Mouse (Mus musculus) liver, embryonic 14 days (tissue): ENCODE data around the gene Sf3b2. TPM values are rescaled to one million over a fixed set of nuclear protein-coding genes. Genes with fewer than 3 reads are reported as not detected.

Source experiments
- polyA plus RNA-seq: library from polyadenylated mRNA; depleted of rRNA; stranded (reverse); fragments of >200 nt; gene quantifications from 2 replicates; pipeline ENCODE4 v1.2.3, GENCODE M21; 2012; rRNA removed

The Sf3b2 gene
- 56.0 and 58.5 TPM in 2 replicates for polyA plus RNA-seq

GRCm38 (mm10) chr19:5294972-5295735, at the start of gene Sf3b2:
TSS of gene Sf3b2 (minus strand) at chr19:5295455.

GRCm38 (mm10) chr19:5335441-5335840, 40.2 kb upstream of the Sf3b2 start, which contains the start of gene Catsper1:
TSS of gene Catsper1 (plus strand) at chr19:5335741.

GRCm38 (mm10) chr19:5297903-5298800, 2.9 kb upstream of the Sf3b2 start, which contains the start of gene Gal3st3:
TSS of gene Gal3st3 (plus strand) at chr19:5298331.

GRCm38 (mm10) chr19:5272801-5273733, 22.2 kb downstream of the Sf3b2 start, which contains the start of gene Pacs1:
TSS of gene Pacs1 (minus strand) at chr19:5273119.

Other genes starting within 250 kb of the Sf3b2 start
- gene Rin1, start 245.0 kb downstream of the Sf3b2 start, polyA plus RNA-seq, result 0.26 and 0.45 TPM in 2 replicates
- gene Cd248, start 227.4 kb downstream of the Sf3b2 start, polyA plus RNA-seq, result 1.4 and 2.4 TPM in 2 replicates
- 0.13 and 0.29 TPM in 2 replicates for gene Tmem151a, start 209.9 kb downstream of the Sf3b2 start, polyA plus RNA-seq
- gene Yif1a, start 206.9 kb downstream of the Sf3b2 start, polyA plus RNA-seq, result 29.3 and 37.2 TPM in 2 replicates
- 0.61 and 0.62 TPM in 2 replicates for gene Cnih2, start 196.9 kb downstream of the Sf3b2 start, polyA plus RNA-seq
- gene Rab1b, start 188.4 kb downstream of the Sf3b2 start, polyA plus RNA-seq, result 44.3 and 53.0 TPM in 2 replicates
- gene Klc2, start 176.9 kb downstream of the Sf3b2 start, polyA plus RNA-seq, result 2.6 and 2.8 TPM in 2 replicates
- 8.0 and 8.3 TPM in 2 replicates for gene Pacs1, start 22.3 kb downstream of the Sf3b2 start, polyA plus RNA-seq
- gene Gal3st3, start 2.9 kb upstream of the Sf3b2 start, polyA plus RNA-seq, result 0.03 and 0.08 TPM in 2 replicates
- gene Catsper1, start 40.3 kb upstream of the Sf3b2 start, polyA plus RNA-seq, result not detected in 2 replicates
- gene Cst6, start 54.1 kb upstream of the Sf3b2 start, polyA plus RNA-seq, result 0.11 and 0.12 TPM in 2 replicates
- 21.5 and 23.3 TPM in 2 replicates for gene Eif1ad, start 71.3 kb upstream of the Sf3b2 start, polyA plus RNA-seq
- 133 and 148 TPM in 2 replicates for gene Banf1, start 71.7 kb upstream of the Sf3b2 start, polyA plus RNA-seq
- gene Sart1, start 93.2 kb upstream of the Sf3b2 start, polyA plus RNA-seq, result 23.3 and 24.9 TPM in 2 replicates
- gene Tsga10ip, start 107.1 kb upstream of the Sf3b2 start, polyA plus RNA-seq, result 0.01 and 0.09 TPM in 2 replicates
- gene Drap1, start 129.5 kb upstream of the Sf3b2 start, polyA plus RNA-seq, result 68.6 and 80.7 TPM in 2 replicates
- gene AI837181, start 129.7 kb upstream of the Sf3b2 start, polyA plus RNA-seq, result 13.6 and 16.4 TPM in 2 replicates
- gene Fosl1, start 152.1 kb upstream of the Sf3b2 start, polyA plus RNA-seq, result 0.01 TPM in 1 of 2 replicates, not detected in the other
- gene Ccdc85b, start 162.4 kb upstream of the Sf3b2 start, polyA plus RNA-seq, result 1.2 and 1.4 TPM in 2 replicates
- gene Fibp, start 165.2 kb upstream of the Sf3b2 start, polyA plus RNA-seq, result 23.0 and 23.8 TPM in 2 replicates
- 0.06 and 0.07 TPM in 2 replicates for gene Ctsw, start 173.1 kb upstream of the Sf3b2 start, polyA plus RNA-seq
- 10.5 and 10.6 TPM in 2 replicates for gene Efemp2, start 178.5 kb upstream of the Sf3b2 start, polyA plus RNA-seq
- 11.9 and 12.6 TPM in 2 replicates for gene Mus81, start 192.9 kb upstream of the Sf3b2 start, polyA plus RNA-seq
- 433 and 538 TPM in 2 replicates for gene Cfl1, start 195.0 kb upstream of the Sf3b2 start, polyA plus RNA-seq
- gene 1700020D05Rik, start 208.3 kb upstream of the Sf3b2 start, polyA plus RNA-seq, result 0.45 and 0.81 TPM in 2 replicates
- gene Snx32, start 215.1 kb upstream of the Sf3b2 start, polyA plus RNA-seq, result 6.9 and 8.5 TPM in 2 replicates